Mouse (Mus musculus) ES-CJ7 (cell line): ENCODE measurements at regions not wholly inside any gene's neighbourhood (a gene's known extent, or its start where the extent isn't known, plus 50 kb on each side); places are given as distances from the start of the nearest gene placed in this dataset.

ENCODE experiments used
- DNase-seq: peaks from one replicate; pipeline ENCODE4 v3.0.0; 2011; ENCODE audit warnings: low read depth, low spot score

DNA sequence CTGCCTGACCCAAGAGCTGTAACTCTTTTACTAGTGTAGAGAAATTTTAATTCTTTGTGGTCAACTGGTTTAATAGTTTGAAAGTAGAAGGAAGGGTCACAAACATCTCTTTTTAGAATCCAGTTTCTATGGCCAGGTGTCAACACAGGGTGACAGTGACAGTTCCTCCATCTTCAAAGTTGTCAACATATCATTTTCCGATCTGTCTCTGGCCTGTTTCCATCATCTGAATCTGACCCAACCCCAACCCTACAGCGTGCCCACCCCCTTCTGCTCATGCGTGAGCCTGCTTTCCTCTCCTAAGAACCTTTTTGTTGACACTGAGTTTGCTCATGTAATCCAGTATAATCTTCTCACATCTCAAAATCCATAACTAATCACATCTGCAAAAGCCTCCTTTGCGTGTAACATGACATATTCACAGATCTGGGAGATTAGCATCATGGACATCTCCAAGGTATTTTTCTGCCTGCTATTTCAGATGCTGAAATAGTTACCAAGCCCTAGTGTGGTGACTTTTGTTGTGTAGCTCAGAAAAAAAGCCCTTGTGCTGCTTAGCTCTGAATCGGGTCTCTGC lies 168.4 kb downstream of the B3gnt2 start:
- no peak for DNase-seq

DNA sequence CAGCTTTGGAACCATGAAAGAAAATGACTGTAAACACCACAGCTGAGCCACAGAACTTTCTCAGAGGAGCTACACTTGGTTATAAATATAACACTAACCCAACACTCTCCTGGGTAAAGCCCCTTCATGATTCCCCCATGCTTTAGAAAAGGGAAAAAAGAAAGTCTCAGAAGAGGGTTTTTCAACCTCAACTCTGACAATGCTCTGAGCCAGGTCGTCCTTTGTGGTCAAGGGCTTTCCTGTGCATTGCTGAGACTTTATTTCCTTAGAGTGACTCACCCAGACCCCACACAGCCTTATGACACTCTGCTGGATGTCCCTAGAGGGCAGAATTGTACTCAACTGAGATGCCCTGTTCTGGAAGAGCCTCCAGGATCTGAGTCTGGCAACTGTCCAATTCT lies 167.8 kb downstream of the B3gnt2 start:
- peak; percentile 27 for DNase-seq

DNA sequence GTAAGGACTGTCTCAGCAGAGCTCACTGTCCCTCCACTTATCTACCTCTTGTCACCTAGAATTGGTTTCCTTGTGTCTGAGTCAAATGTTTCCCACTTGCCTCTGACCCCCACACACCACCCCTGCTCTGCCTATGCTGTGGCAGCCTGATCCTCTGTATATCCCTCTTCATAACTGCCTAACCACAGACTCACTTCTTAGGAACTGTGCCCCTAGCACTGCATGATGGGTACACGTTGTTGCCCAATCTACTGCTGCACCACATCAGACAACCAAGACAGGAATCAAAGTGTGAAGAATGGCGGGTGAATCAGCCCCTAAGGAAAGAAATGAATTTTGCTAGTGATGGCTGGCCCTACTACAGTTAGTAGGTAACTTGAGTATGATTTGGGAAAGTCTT lies 167.4 kb downstream of the B3gnt2 start:
- DNase-seq, result no peak

DNA sequence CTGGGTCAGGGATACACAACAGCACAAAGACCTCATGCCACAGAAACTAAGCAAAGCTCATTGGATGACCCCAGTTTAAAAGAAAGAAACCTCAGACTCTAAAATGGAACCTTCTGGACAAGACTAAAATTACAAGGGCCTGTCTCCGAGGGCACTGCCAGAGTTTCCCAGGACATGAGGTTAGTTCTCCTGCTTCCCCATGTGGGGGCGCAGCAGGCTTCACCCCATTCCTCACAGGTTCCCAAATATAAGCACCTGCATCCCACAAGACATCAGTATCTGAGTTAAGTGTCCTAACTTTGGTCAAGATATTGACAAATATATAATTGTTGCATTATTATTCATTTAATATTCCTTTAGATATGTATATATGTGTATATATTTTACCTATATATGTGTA lies 166.8 kb downstream of the B3gnt2 start:
- peak; percentile 20 for DNase-seq

DNA sequence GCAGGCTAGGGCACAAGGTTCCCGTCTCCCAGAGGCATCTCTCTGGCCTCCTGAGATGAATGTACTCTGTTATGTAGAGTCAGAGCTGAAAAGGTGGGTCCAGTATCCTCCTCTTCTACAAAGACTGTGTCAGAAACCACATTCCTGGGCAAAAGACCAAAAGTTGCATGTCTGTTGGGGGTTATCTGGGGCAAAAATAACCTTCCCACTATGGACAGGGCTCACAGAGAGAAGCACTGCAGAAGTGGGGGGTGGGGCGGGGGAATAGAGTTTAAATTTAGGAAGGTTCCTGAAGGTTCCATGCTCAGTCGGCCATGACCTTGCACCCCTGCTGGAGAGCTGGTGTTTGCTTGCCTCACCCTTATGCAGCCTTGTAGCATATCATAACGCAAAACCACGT lies 165.9 kb downstream of the B3gnt2 start:
- DNase-seq, result no peak

DNA sequence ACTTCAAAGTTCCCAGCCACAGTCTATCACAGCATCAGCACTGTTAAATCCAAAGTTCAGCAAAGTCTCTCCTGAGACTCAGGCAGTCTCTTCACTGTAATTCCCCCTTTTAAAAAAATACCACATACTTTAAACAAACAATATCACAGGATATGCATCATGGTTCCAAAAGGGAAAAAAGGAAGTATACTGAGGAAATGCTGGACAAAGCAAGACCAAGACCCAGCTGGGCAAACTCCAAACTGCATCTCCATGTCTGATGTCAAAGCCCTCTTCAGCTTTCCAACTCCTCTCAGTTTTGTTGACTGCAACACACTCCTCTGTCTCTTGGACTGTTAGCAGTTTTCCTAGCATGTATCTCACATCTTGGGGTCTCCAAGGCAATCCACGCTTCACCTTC lies 165.5 kb downstream of the B3gnt2 start:
- DNase-seq, result no peak

DNA sequence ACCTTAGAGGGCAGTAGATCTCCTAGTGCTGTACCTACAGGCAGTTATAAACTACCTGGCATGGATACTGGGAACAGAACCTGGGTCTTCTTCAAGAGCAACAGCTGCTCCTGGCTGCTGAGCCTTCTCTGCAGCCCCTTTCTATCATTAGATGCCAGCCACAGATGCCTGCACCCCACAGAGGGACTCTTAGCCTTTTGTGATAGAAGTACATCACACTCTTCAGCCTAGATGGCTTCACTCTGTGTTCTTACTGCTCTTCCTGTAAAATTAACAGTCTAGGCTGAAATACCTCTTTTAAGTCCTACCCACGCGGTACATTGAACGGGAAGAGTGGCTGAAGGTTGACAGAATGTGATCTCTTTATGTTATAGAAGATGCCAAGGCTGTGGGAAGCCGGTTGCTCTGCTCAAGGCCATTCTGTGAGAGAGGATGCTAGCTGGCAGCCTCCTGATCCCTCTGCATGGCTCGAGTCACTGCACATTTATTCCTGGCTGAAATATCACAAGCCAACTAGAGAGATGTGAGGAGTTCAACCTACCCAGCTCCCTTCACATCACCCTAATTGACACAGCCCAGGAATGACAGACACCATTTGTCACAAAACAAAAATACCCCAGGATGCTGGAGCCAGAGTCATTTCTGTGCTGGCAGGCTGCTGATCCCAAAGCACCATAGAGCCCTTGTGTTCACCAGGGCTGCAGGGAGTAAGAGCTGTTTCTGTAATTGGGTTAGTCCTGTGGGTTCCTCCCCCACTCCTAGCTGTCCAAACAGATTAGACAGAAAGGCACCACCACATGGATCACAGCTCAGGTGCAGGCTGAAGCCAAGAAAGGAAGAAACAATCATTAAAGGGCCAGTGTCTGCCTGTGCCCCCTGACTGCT lies 162.5 kb downstream of the B3gnt2 start:
- no peak for DNase-seq

DNA sequence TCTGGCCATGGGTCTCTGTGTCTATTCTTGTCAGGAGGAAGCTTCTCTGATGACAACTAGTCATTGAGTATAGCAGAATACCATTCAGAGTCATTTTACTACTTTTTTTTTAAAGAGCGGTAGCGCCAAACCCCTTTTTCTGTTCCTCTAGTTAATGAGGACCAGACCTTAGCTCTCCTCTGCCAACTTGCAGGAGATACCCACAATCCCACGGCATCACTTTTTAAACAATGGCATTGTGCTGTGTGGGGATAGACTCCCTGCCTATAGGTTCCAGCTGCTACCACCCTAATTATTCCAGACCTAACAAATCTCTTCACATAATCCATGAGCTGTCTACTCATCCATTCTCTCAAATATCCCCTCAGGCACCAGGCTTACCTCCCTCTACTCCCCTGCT lies 154.7 kb downstream of the B3gnt2 start:
- DNase-seq, result no peak
